Mouse (Mus musculus) liver, adult 2 months (tissue): ENCODE results near the gene Artn. TPM values are rescaled to one million over a fixed set of nuclear protein-coding genes. Genes with fewer than 3 reads are reported as not detected.

ENCODE experiments used
- DNase-seq: peaks from one replicate; pipeline ENCODE4 v3.0.0-alpha.2; 2011; ENCODE audit warnings: low read depth, low spot score; ENCODE audit errors: extremely low read depth
- H3K27ac ChIP-seq: fragments of 200-500 bp; replicated peaks from 2 replicates; pipeline ENCODE4 v1.5.1; 2012; ENCODE audit warnings: low read depth, mild to moderate bottlenecking, control low read depth, inconsistent platforms, low read length; ENCODE audit not compliant: insufficient read depth
- H3K27me3 ChIP-seq: fragments of 200-500 bp; 2 replicates; pipeline ENCODE4 v1.6.1; 2012; ENCODE audit warnings: mild to moderate bottlenecking, moderate library complexity, low read length, inconsistent platforms; ENCODE audit not compliant: control insufficient read depth, insufficient read depth
- H3K36me3 ChIP-seq: fragments of 200-500 bp; 2 replicates; pipeline ENCODE4 v1.6.1; 2012; ENCODE audit warnings: low read length, inconsistent platforms; ENCODE audit not compliant: control insufficient read depth, insufficient read depth
- H3K4me1 ChIP-seq: fragments of 200-500 bp; 2 replicates; pipeline ENCODE4 v1.6.1; 2011; ENCODE audit warnings: low read length; ENCODE audit not compliant: control insufficient read depth, insufficient read depth
- H3K4me3 ChIP-seq: fragments of 200-500 bp; 2 replicates; pipeline ENCODE4 v1.5.1; 2011; ENCODE audit warnings: low read depth, mild to moderate bottlenecking, control low read depth, low read length, moderate library complexity; ENCODE audit not compliant: insufficient read depth
- H3K79me2 ChIP-seq: fragments of 200-500 bp; 2 replicates; pipeline ENCODE4 v1.6.1; 2012; ENCODE audit warnings: inconsistent platforms, mild to moderate bottlenecking, low read length, moderate library complexity; ENCODE audit not compliant: control insufficient read depth, insufficient read depth
- H3K9ac ChIP-seq: fragments of 200-500 bp; 2 replicates; pipeline ENCODE4 v1.6.1; 2012; ENCODE audit warnings: low read depth, mild to moderate bottlenecking, control low read depth, inconsistent platforms, low read length
- CTCF ChIP-seq: fragments of 200-500 bp; IDR thresholded peaks from 2 replicates; pipeline ENCODE4 v1.5.1; 2011; ENCODE audit warnings: low read depth, low read length, control low read depth
- POLR2A ChIP-seq: fragments of 200-500 bp; IDR thresholded peaks from 2 replicates; pipeline ENCODE4 v1.6.1; 2011; ENCODE audit warnings: low read length, control low read depth; ENCODE audit not compliant: insufficient read depth; ENCODE audit errors: extremely low read depth
- WGBS: fragments of 180-500 bp; shearing (Covaris S2); methylation state at CpG from one replicate; pipeline ENCODE4 v1.1.7; 2018; 5-methylcytosine and 5-hydroxymethylcytosine counted together
- polyA plus RNA-seq: library from polyadenylated mRNA; depleted of rRNA; stranded (reverse); fragments of >200 nt; gene quantifications from 2 replicates; pipeline ENCODE4 v1.2.3, GENCODE M21; 2012; rRNA removed
- total RNA-seq: library from RNA; depleted of rRNA; stranded (reverse); fragments of >200 nt; gene quantifications from 2 replicates; pipeline ENCODE4 v1.2.3, GENCODE M21; 2014; rRNA removed

The Artn gene
- total RNA-seq (not detected in 2 replicates), polyA plus RNA-seq (0.07 TPM in 1 of 2 replicates, not detected in the other)

GRCm38 (mm10) chr4:117929391-117929881 lies at the start of gene Artn:
Gene Artn (minus strand): TSS chr4:117929763.
- 3% methylated on average over 31 of the region's 33 CpGs for WGBS
- no peak within 1 kb of the TSS for H3K9ac ChIP-seq
- no peaks in the 10 kb centered on the region for H3K79me2 ChIP-seq
- H3K27ac ChIP-seq: no peak within 1 kb of the TSS
- H3K4me1 ChIP-seq: peaks cover 10% of the 10 kb centered on the region
- H3K27me3 ChIP-seq: peaks cover 13% of the 10 kb centered on the region
- H3K4me3 ChIP-seq: no peak within 1 kb of the TSS; the same call in 1 of the 2 replicates
- no peaks in the 10 kb centered on the region for H3K36me3 ChIP-seq
- DNase-seq: no peak
- no peak for TF ChIP-seq POLR2A

GRCm38 (mm10) chr4:117979181-117979580 lies 49.6 kb upstream of the Artn start:
- peaks cover 58% of the 10 kb centered on the region for H3K4me1 ChIP-seq
- DNase-seq: no peak
- no peaks in the 10 kb centered on the region for H3K36me3 ChIP-seq
- H3K4me3 ChIP-seq: no peak overlapping the region
- H3K9ac ChIP-seq: no peak overlapping the region
- H3K27me3 ChIP-seq: no peaks in the 10 kb centered on the region
- TF ChIP-seq CTCF (no peak), POLR2A (no peak)
- H3K79me2 ChIP-seq: peaks cover 4% of the 10 kb centered on the region; the same call in 1 of the 2 replicates
- WGBS: 49% methylated on average over 4 of the region's 4 CpGs
- peak overlapping the region; percentile 71 for H3K27ac ChIP-seq

- Histone ChIP-seq H3K27ac (peak overlapping the region; percentile 71), H3K27me3 (no peaks in the 10 kb centered on the region), H3K4me3 (no peak overlapping the region), H3K79me2 (peaks cover 4% of the 10 kb centered on the region; the same call in 1 of the 2 replicates), H3K4me1 (peaks cover 53% of the 10 kb centered on the region), H3K9ac (peak overlapping the region; percentile 7; the same call in 1 of the 2 replicates), H3K36me3 (no peaks in the 10 kb centered on the region)
- peak; percentile 92 for DNase-seq
- 30% methylated on average over 9 of the region's 9 CpGs for WGBS
- TF ChIP-seq CTCF (no peak), POLR2A (no peak)
These were observed 48.7 kb upstream of the Artn start for GRCm38 (mm10) chr4:117978282-117978681.

GRCm38 (mm10) chr4:117977841-117978240 lies 48.3 kb upstream of the Artn start:
- peak overlapping the region; percentile 7; the same call in 1 of the 2 replicates for H3K9ac ChIP-seq
- no peak for TF ChIP-seq POLR2A
- no peak for TF ChIP-seq CTCF
- 38% methylated on average over 11 of the region's 11 CpGs for WGBS
- no peaks in the 10 kb centered on the region for H3K36me3 ChIP-seq
- H3K4me1 ChIP-seq: peaks cover 52% of the 10 kb centered on the region
- peaks cover 4% of the 10 kb centered on the region; the same call in 1 of the 2 replicates for H3K79me2 ChIP-seq
- no peaks in the 10 kb centered on the region for H3K27me3 ChIP-seq
- no peak overlapping the region for H3K4me3 ChIP-seq
- peak overlapping the region; percentile 71 for H3K27ac ChIP-seq
- DNase-seq: peak; percentile 90

- WGBS: 79% methylated on average over 9 of the region's 9 CpGs
- TF ChIP-seq POLR2A (no peak), CTCF (no peak)
- Histone ChIP-seq H3K9ac (no peak overlapping the region), H3K4me1 (peaks cover 52% of the 10 kb centered on the region), H3K27me3 (no peaks in the 10 kb centered on the region), H3K36me3 (no peaks in the 10 kb centered on the region), H3K4me3 (no peak overlapping the region), H3K27ac (peak overlapping the region; percentile 71), H3K79me2 (peaks cover 4% of the 10 kb centered on the region; the same call in 1 of the 2 replicates)
- no peak for DNase-seq
These were observed 47.8 kb upstream of the Artn start for GRCm38 (mm10) chr4:117977371-117977770.

GRCm38 (mm10) chr4:117975820-117976219 lies 46.3 kb upstream of the Artn start:
- no peaks in the 10 kb centered on the region for H3K36me3 ChIP-seq
- TF ChIP-seq CTCF (no peak), POLR2A (no peak)
- H3K9ac ChIP-seq: no peak overlapping the region
- H3K79me2 ChIP-seq: peaks cover 4% of the 10 kb centered on the region; the same call in 1 of the 2 replicates
- no peak overlapping the region for H3K27ac ChIP-seq
- DNase-seq: peak; percentile 27
- no peak overlapping the region for H3K4me3 ChIP-seq
- peaks cover 40% of the 10 kb centered on the region for H3K4me1 ChIP-seq
- no peaks in the 10 kb centered on the region for H3K27me3 ChIP-seq
- WGBS: 88% methylated on average over 1 of the region's 1 CpGs
